Mouse (Mus musculus) liver, embryonic 14.5 days (tissue): ENCODE results near the gene Pth1r. TPM values are rescaled to one million over a fixed set of nuclear protein-coding genes. Genes with fewer than 3 reads are reported as not detected.
"Not testable (repeated sequence)": the region's sequence is repeated elsewhere in the genome, so short reads cannot be mapped to it uniquely, and the experiment has no call there.

Experiments used
- ATAC-seq: fragments of 200-750 bp; cut with Nextera tagmentation; 2 replicates; pipeline ENCODE4 v1.8.0; 2017; ENCODE audit warnings: moderate number of reproducible peaks, mild to moderate bottlenecking, moderate library complexity; ENCODE audit not compliant: insufficient read depth
- DNase-seq, 3 experiments: peaks; one replicate each; pipeline ENCODE4 v3.0.0-alpha.2; 2012 to 2013; ENCODE audit warnings: low read depth in 3 of 3, low spot score in 3 of 3
- H3K27ac ChIP-seq: fragments of 300-500 bp; sonication (generic); 2 replicates; pipeline ENCODE4 v1.5.1; 2014; ENCODE audit warnings: moderate library complexity, mild to moderate bottlenecking, control low read depth, inconsistent platforms
- H3K27me3 ChIP-seq: fragments of 300-500 bp; sonication (generic); 2 replicates; pipeline ENCODE4 v1.6.1; 2014; ENCODE audit warnings: mild to moderate bottlenecking, low read length, moderate library complexity; ENCODE audit not compliant: control insufficient read depth, insufficient read depth
- H3K36me3 ChIP-seq: fragments of 300-500 bp; sonication (generic); replicated peaks from 2 replicates; pipeline ENCODE4 v1.6.1; 2014; ENCODE audit warnings: low read depth; ENCODE audit not compliant: control insufficient read depth, insufficient read depth
- H3K4me1 ChIP-seq, 2 experiments: fragments of 200-500 bp in 1 of 2; fragments of 300-500 bp in 1 of 2; sonication (generic) in 1 of 2; replicated peaks; 2 replicates each; pipeline ENCODE4 v1.6.1; 2012 to 2014; ENCODE audit warnings: antibody characterized with exemption in 1 of 2, inconsistent platforms in 1 of 2, low read length in 1 of 2; ENCODE audit not compliant: control insufficient read depth in 2 of 2, insufficient read depth in 2 of 2
- H3K4me2 ChIP-seq: fragments of 300-500 bp; sonication (generic); 2 replicates; pipeline ENCODE4 v1.6.1; 2014; ENCODE audit warnings: low read depth, mild to moderate bottlenecking, control low read depth, moderate library complexity
- H3K4me3 ChIP-seq, 2 experiments: fragments of 200-500 bp in 1 of 2; fragments of 300-500 bp in 1 of 2; sonication (generic) in 1 of 2; 2 replicates each; pipeline ENCODE4 v1.5.1; 2012 to 2014; ENCODE audit warnings: low read depth in 2 of 2, low read length in 2 of 2, mild to moderate bottlenecking in 2 of 2, control low read depth in 1 of 2, inconsistent platforms in 1 of 2, moderate library complexity in 1 of 2; ENCODE audit not compliant: insufficient read depth in 1 of 2
- H3K9ac ChIP-seq: fragments of 300-500 bp; sonication (generic); replicated peaks from 2 replicates; pipeline ENCODE4 v1.6.1; 2014; ENCODE audit warnings: mild to moderate bottlenecking, control low read depth, moderate library complexity
- H3K9me3 ChIP-seq: fragments of 300-500 bp; sonication (generic); 2 replicates; pipeline ENCODE4 v1.6.1; 2016; ENCODE audit warnings: low read length, mixed read lengths; ENCODE audit not compliant: control insufficient read depth
- CTCF ChIP-seq: IDR thresholded peaks from 2 replicates; pipeline ENCODE4 v1.5.1; 2016; ENCODE audit warnings: antibody characterized with exemption, low read depth, control low read depth
- EP300 ChIP-seq: IDR thresholded peaks from 2 replicates; pipeline ENCODE4 v1.6.1; 2016; ENCODE audit warnings: antibody characterized with exemption, low read depth
- whole genome bisulfite sequencing: fragments of 180-500 bp; shearing (Covaris S2); extraction: QIAGEN DNeasy Blood & Tissue Kit; methylation state at CpG from one replicate; pipeline ENCODE4 v1.1.7; 2014; ENCODE audit not compliant: insufficient replicate concordance; 5-methylcytosine and 5-hydroxymethylcytosine counted together
- polyA plus RNA-seq, 2 experiments: library from polyadenylated mRNA; depleted of rRNA in 1 of 2; stranded (reverse) in 1 of 2; unstranded in 1 of 2; fragments of >200 nt; fragmentation: Nextera tagmentation in 1 of 2; extraction: Ambion mirVana in 1 of 2; gene quantifications; 2 replicates each; pipeline versions ENCODE4 v1.2.1 to v1.2.3; 2012 to 2014

Gene Pth1r
- polyA plus RNA-seq, 2 experiments, result 2.0 to 3.4 TPM

DNA sequence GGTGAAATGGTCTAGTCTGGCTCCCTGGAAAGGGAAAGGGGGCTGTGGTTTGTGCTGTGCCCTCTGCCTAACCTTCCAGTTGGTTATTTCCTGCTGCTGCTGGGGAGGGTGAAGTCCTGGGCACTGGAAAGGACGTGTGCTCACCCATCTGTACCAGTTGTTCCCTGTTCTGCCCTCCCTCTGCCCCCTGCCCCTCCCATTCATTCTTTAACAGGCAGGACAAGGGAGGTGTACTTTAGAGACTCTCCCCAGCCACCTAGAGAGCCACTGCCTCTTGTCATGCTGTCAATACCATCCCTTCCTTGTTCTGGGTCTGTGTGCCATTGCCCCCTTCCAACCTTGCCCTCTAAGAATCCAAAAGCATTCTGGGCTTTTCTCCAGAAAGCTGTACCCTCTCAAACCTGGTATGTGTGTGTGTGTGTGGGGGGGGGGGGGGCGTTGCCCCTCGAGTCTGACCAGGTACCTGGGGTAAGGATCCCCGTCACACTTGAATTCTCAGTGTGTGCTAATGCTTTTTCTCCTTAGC is 63.3 kb downstream of the Pth1r start:
- H3K36me3 ChIP-seq, result no peaks in the 10 kb centered on the region
- ATAC-seq, result no peak
- H3K4me2 ChIP-seq, result no peak overlapping the region
- no peak for DNase-seq
- no peaks in the 10 kb centered on the region for H3K27me3 ChIP-seq
- no peaks in the 10 kb centered on the region for H3K9me3 ChIP-seq
- H3K4me3 ChIP-seq, result no peak overlapping the region
- peaks cover 0 to 19% of the 10 kb centered on the region in 2 experiments; a peak in 2 of 4 replicates for H3K4me1 ChIP-seq
- 63% methylated on average over 4 of the region's 4 CpGs for WGBS
- H3K9ac ChIP-seq, result no peak overlapping the region
- H3K27ac ChIP-seq, result no peak overlapping the region
- TF ChIP-seq CTCF (no peak), EP300 (no peak)

DNA sequence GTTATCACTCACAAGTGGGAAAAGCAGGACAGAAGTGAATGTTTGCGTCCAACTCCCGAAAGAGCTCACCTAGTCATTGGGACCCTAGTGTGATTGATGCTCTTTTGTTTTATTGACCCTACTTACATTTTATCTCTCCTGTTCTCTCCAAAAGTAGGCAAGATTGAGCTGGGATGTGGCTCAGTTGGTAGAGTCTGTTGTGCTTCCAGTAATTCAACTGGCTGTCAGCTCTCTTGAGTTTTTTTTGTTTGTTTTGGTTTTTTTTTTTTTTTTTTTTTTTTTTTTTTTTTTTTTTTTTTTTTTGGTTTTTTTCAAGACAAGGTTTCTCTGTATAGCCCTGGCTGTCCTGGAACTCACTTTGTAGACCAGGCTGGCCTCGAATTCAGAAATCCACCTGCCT is 64.2 kb downstream of the Pth1r start:
- peaks cover 0 to 19% of the 10 kb centered on the region in 2 experiments; a peak in 2 of 4 replicates for H3K4me1 ChIP-seq
- not testable (repeated sequence) for H3K4me3 ChIP-seq, H3K36me3 ChIP-seq, DNase-seq, ATAC-seq, H3K9me3 ChIP-seq, H3K9ac ChIP-seq, H3K27ac ChIP-seq, H3K4me2 ChIP-seq, H3K27me3 ChIP-seq
- WGBS, result 81% methylated on average over 2 of the region's 3 CpGs

DNA sequence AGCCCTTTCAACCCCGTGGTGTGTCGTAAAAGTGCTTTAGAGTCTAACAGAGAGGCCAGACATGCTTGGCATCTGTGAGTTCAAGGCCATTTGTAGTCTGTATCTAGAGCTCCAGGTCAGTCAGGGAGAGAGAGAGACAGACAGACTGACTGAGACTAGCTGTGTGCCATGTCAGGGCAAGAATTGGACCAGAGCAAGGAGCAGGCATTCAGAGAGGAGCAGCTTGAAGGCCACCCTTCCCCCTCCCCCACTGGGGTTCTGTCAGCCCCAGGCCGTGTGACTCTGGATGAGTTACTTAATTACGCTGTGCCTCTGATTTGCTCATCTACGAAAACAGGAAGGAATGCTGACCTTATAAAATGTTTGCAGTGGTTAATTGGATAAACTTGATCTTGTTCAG is 64.7 kb downstream of the Pth1r start:
- Histone ChIP-seq H3K27me3 (no peaks in the 10 kb centered on the region), H3K4me3 (no peak overlapping the region), H3K27ac (no peak overlapping the region), H3K4me1 (peaks cover 0 to 19% of the 10 kb centered on the region in 2 experiments; a peak in 2 of 4 replicates), H3K9ac (no peak overlapping the region), H3K4me2 (no peak overlapping the region), H3K36me3 (no peaks in the 10 kb centered on the region), H3K9me3 (no peaks in the 10 kb centered on the region)
- no peak for TF ChIP-seq EP300
- TF ChIP-seq CTCF, result no peak
- WGBS, result 50% methylated on average over 5 of the region's 5 CpGs
- ATAC-seq (no peak), DNase-seq (no peak)

DNA sequence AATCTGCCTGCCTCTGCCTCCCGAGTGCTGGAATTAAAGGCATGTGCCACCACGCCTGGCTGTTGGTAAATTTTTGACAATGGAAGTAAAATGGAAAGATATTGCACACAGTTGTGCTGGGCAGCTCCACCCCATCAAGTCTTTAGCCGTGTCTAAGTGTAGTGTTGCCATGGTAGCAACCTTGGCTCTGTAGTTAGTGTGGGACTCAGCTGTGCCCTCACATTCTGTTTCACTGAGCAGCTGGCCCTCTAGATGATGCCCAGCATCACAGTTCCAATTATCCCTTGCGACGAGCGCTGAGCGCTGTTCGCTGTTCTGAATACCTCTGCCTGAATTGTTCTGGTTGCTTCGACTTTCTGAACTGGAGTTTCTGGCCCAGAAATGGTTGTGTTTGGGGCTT is 65.1 kb downstream of the Pth1r start:
- H3K4me3 ChIP-seq, result no peak overlapping the region
- no peaks in the 10 kb centered on the region for H3K36me3 ChIP-seq
- 73% methylated on average over 9 of the region's 9 CpGs for WGBS
- no peak overlapping the region for H3K27ac ChIP-seq
- ATAC-seq, result no peak
- no peaks in the 10 kb centered on the region for H3K9me3 ChIP-seq
- no peak overlapping the region for H3K9ac ChIP-seq
- no peak for TF ChIP-seq EP300
- TF ChIP-seq CTCF, result no peak
- DNase-seq, result no peak
- H3K27me3 ChIP-seq, result no peaks in the 10 kb centered on the region
- H3K4me2 ChIP-seq, result no peak overlapping the region
- peaks cover 1 to 22% of the 10 kb centered on the region in 2 experiments for H3K4me1 ChIP-seq

DNA sequence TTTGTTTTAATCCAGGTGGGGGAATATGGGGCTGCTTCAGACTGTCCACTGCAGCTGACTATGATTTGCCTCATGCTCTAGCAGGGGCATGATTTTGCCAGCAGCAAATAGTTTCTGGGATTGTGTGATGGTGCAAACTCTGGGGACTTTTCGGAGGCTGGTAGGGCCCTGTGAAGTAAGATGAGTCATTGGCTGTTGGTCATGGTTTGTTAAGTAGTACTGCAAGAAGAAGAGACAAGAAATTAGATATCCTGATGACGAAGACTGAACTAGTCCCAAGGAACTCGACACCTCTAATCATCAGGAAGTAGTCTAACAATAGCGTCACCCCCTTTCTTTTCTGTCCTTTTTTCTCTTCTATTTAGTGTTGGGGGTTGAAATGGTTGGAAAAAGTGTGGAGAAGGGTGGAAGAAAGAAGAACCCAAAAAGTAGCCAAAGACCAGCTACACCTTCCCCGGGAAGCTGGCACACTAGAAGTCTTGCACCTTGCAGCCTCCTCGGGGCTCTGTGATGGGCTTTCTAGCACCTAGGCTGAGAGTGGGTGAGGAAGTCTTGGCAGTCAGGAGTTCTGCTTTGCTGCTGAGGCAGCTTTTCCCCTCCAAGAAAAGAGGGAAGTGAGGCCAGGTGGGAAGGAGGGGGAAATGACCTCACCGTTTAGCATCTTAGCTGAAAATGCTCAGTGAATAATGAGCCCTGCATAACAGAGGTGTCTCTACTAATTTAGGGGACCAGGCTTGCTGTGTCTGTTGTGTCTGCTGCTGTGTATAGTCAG is 66.0 kb downstream of the Pth1r start:
- H3K36me3 ChIP-seq, result no peaks in the 10 kb centered on the region
- no peaks in the 10 kb centered on the region for H3K27me3 ChIP-seq
- no peak for TF ChIP-seq CTCF
- TF ChIP-seq EP300, result no peak
- ATAC-seq (no peak), DNase-seq (no peak)
- WGBS, result 37% methylated on average over 7 of the region's 7 CpGs
- no peak overlapping the region for H3K4me3 ChIP-seq
- H3K9me3 ChIP-seq, result no peaks in the 10 kb centered on the region
- no peak overlapping the region for H3K27ac ChIP-seq
- peaks cover 10 to 30% of the 10 kb centered on the region in 2 experiments for H3K4me1 ChIP-seq
- H3K9ac ChIP-seq, result no peak overlapping the region
- no peak overlapping the region for H3K4me2 ChIP-seq
